Mouse (Mus musculus): ENCODE measurements at regions not wholly inside any gene's neighbourhood (a gene's known extent, or its start where the extent isn't known, plus 50 kb on each side); places are given as distances from the start of the nearest gene placed in this dataset.

DNA sequence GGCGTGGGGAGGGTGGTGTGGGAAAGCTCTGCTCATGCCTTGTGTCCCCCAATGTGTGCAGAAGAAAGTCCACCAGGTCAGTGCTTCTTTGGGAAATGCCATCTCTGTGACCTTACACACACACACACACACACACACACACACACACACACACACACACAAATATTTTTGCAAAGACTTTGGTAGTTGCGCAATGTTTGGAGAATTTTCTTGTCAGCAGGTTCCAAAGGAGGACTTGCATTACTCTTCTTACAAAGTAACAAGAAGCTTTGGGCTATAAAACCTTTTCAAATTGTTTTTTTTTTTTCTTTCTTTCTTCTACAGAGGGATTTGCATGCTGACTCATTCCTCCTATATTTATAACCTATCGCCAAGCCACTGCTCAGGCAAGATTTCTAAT is 59.1 kb upstream of the Npvf start:
- Histone ChIP-seq H3K9me3 (ENCODE audit: low read length) (no peaks in the 10 kb centered on the region), H3K4me3 (ENCODE audit: low read length) (no peak overlapping the region), H3K36me3 (ENCODE audit: insufficient read depth, low read length) (no peaks in the 10 kb centered on the region), H3K4me2 (replicated peaks; ENCODE audit: low read depth, low read length) (no peak overlapping the region), H3K9ac (replicated peaks; ENCODE audit: low read length) (no peak overlapping the region), H3K27me3 (ENCODE audit: insufficient read depth, low read length) (no peaks in the 10 kb centered on the region), H3K27ac (ENCODE audit: low read length) (no peak overlapping the region), H3K4me1 (ENCODE audit: insufficient read depth, low read length) (no peaks in the 10 kb centered on the region)
- WGBS = 80% methylated on average over 3 of the region's 3 CpGs
- no peak for ATAC-seq (ENCODE audit: low FRiP score, low TSS enrichment)

DNA sequence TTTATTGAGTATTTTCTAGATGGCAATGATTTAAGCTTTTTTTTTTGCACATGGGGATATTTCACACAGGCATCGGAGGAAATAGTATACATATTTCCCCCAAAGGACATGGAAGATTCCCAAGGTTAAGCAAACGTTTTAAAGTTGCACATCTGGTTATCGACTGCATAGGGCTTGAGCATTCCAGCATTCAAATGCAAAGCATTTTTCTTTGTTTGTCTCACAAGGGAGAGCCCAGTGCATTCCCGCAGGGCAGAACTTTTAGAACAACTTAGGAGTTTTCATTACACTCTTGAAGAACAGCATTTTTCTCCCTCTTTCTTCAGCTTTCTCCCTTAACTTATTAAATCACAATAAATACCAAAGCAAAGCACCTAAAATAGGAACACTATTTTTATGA is 64.4 kb upstream of the Npvf start:
- Histone ChIP-seq H3K27me3 (ENCODE audit: insufficient read depth, low read length) (no peaks in the 10 kb centered on the region), H3K9me3 (ENCODE audit: low read length) (no peaks in the 10 kb centered on the region), H3K4me2 (replicated peaks; ENCODE audit: low read depth, low read length) (no peak overlapping the region), H3K9ac (replicated peaks; ENCODE audit: low read length) (no peak overlapping the region), H3K27ac (ENCODE audit: low read length) (no peak overlapping the region), H3K4me1 (ENCODE audit: insufficient read depth, low read length) (no peaks in the 10 kb centered on the region), H3K36me3 (ENCODE audit: insufficient read depth, low read length) (no peaks in the 10 kb centered on the region), H3K4me3 (ENCODE audit: low read length) (no peak overlapping the region)
- WGBS = 52% methylated on average over 4 of the region's 4 CpGs
- ATAC-seq (ENCODE audit: low FRiP score, low TSS enrichment) = no peak

DNA sequence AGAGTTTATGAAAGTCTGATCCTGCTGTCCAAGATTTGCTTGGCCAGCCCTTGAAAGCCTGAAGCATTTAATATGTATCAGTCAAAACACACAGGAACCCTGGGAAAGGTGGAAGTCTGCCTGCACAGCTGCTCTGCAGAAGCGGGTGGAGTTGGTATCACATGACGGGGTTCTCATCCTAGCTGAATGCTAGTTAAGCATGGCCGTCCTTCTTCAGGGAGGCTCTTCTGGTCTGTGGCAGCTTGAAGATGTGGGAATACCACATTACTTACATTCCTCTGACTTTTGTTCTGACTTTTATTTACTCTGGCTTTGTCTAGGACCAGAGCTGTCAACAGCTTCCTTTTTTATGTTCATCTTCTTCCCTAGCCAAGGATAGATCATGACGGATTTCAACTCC is 66.1 kb upstream of the Npvf start:
- H3K4me3 ChIP-seq (ENCODE audit: low read length) = no peak overlapping the region
- no peaks in the 10 kb centered on the region for H3K27me3 ChIP-seq (ENCODE audit: insufficient read depth, low read length)
- no peaks in the 10 kb centered on the region for H3K36me3 ChIP-seq (ENCODE audit: insufficient read depth, low read length)
- no peak overlapping the region for H3K27ac ChIP-seq (ENCODE audit: low read length)
- no peak for ATAC-seq (ENCODE audit: low FRiP score, low TSS enrichment)
- no peaks in the 10 kb centered on the region for H3K4me1 ChIP-seq (ENCODE audit: insufficient read depth, low read length)
- no peaks in the 10 kb centered on the region for H3K9me3 ChIP-seq (ENCODE audit: low read length)
- no peak overlapping the region for H3K9ac ChIP-seq (replicated peaks; ENCODE audit: low read length)
- H3K4me2 ChIP-seq (replicated peaks; ENCODE audit: low read depth, low read length) = no peak overlapping the region
- WGBS = 37% methylated on average over 4 of the region's 4 CpGs

DNA sequence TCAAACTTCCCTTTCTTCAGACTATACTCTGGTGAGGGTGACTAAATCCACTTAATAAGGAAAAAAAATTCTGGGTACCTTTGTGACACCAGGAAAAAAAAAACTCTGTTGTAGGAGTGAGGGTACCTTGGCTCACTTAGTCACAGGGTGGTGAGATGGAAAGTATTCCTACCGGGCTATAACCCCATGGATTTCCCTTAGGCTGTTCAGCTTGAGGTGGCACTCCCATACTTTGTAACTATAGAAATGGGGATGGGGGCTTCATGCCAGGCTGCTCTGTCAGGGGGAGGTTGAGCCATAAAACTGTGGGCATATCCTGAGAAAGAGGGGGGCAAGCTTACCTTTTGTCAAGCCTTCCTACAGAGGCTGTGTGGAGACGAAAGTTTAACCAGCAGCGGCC is 71.4 kb upstream of the Npvf start:
- Histone ChIP-seq H3K4me1 (ENCODE audit: insufficient read depth, low read length) (peaks cover 13% of the 10 kb centered on the region; the same call in 1 of the 2 replicates), H3K4me3 (ENCODE audit: low read length) (no peak overlapping the region), H3K4me2 (replicated peaks; ENCODE audit: low read depth, low read length) (no peak overlapping the region), H3K9me3 (ENCODE audit: low read length) (no peaks in the 10 kb centered on the region), H3K36me3 (ENCODE audit: insufficient read depth, low read length) (no peaks in the 10 kb centered on the region), H3K27me3 (ENCODE audit: insufficient read depth, low read length) (no peaks in the 10 kb centered on the region; the same call in 1 of the 2 replicates), H3K27ac (ENCODE audit: low read length) (no peak overlapping the region), H3K9ac (replicated peaks; ENCODE audit: low read length) (no peak overlapping the region)
- no peak for ATAC-seq (ENCODE audit: low FRiP score, low TSS enrichment)
- 68% methylated on average over 3 of the region's 3 CpGs for WGBS

DNA sequence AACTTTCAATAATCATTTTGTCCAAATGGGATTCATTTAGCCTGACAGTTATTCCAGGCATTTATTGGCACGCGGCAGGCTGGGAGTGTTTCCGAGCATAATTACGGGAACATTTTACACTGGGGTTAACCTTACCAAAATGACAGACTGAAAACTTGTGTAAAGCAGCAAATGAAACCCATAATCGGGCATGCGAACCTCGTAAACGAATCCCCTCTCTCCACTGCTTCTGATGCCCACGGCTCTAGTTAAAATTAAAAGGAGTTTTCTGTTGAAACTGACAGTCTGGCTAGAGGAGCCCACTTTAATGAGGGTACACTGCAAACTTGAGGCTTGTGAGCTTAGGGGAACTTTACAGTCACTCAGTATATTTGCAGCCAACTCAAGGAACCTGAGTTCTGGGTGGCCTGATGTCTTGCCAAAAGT is 71.9 kb upstream of the Npvf start:
- no peak overlapping the region for H3K27ac ChIP-seq (ENCODE audit: low read length)
- ATAC-seq (ENCODE audit: low FRiP score, low TSS enrichment) = no peak
- H3K4me3 ChIP-seq (ENCODE audit: low read length) = no peak overlapping the region
- no peak overlapping the region for H3K9ac ChIP-seq (replicated peaks; ENCODE audit: low read length)
- H3K9me3 ChIP-seq (ENCODE audit: low read length) = no peaks in the 10 kb centered on the region
- no peak overlapping the region for H3K4me2 ChIP-seq (replicated peaks; ENCODE audit: low read depth, low read length)
- 51% methylated on average over 9 of the region's 9 CpGs for WGBS
- H3K27me3 ChIP-seq (ENCODE audit: insufficient read depth, low read length) = no peaks in the 10 kb centered on the region; the same call in 1 of the 2 replicates
- H3K4me1 ChIP-seq (ENCODE audit: insufficient read depth, low read length) = peaks cover 18% of the 10 kb centered on the region
- no peaks in the 10 kb centered on the region for H3K36me3 ChIP-seq (ENCODE audit: insufficient read depth, low read length)

DNA sequence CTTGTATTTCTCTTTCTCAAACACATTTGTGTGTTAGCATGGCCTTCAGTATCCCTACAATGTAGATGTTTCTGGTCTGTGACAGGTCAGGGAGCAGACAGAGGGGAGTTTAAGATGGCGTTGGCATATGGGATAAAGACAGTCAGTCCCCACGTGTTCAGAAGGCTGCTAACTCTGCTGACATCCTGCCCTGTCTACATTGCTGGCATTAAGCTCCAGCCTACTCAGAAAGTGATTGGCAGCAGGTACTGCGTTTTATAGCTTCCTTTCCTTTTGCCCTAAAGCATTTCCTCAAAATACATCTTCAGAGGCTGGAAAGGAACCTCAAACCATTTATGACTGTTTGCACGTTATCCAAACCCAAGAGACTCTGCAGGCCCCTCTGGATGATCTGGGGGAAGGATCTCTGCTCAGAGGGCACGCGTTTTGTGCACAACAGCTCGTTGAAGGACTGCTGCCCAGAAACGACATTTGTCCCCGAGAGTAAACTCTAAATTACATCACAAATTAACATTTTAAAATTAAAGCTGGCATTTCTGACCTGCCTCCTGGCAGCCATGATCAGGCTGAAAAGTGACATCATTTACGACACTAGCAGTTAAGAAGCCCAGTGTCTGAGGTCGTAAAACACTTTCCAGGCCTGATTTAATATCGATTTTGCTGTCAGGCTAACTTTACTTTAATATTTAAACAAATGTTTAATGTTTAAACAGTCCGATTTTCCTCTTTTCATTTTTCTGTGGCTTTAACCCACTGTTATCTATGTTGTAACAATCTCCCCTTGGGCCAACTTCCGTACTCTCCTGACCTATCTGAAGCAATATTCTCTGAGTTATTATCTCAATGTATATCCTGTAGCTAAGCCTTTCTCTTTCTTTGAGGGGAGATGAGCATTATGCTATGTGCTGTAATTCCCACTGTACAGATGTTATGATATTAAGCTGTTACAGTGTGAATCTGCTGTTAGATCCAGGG is 76.8 kb upstream of the Npvf start:
- Histone ChIP-seq H3K27me3 (ENCODE audit: insufficient read depth, low read length) (no peaks in the 10 kb centered on the region; the same call in 1 of the 2 replicates), H3K4me3 (ENCODE audit: low read length) (no peak overlapping the region), H3K4me2 (replicated peaks; ENCODE audit: low read depth, low read length) (no peak overlapping the region), H3K9me3 (ENCODE audit: low read length) (no peaks in the 10 kb centered on the region), H3K27ac (ENCODE audit: low read length) (0 out of 2 replicates have a peak overlapping the region, but pooled peaks have one; percentile 0), H3K4me1 (ENCODE audit: insufficient read depth, low read length) (peaks cover 17% of the 10 kb centered on the region), H3K9ac (replicated peaks; ENCODE audit: low read length) (no peak overlapping the region), H3K36me3 (ENCODE audit: insufficient read depth, low read length) (no peaks in the 10 kb centered on the region)
- WGBS = 34% methylated on average over 14 of the region's 14 CpGs
- no peak for ATAC-seq (ENCODE audit: low FRiP score, low TSS enrichment)

DNA sequence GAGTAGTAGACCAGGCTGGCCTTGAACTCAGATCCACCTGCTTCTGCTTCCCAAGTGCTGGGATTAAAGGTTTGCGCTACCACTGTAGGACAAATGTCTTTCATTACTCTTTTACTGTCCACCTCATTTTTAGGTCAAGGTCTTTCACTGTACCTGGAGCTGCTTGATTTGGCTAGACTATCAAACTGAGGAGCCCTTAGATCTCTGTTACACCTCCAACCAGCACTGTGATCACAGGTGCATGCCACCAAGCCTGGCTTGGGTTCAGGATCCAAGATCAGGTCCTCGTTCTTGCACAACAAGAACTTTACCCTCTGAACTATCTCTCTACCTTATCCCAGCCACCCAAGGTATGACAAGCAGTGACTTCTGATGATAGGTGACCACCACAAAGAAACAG is 80.5 kb upstream of the Npvf start:
- 88% methylated on average over 2 of the region's 2 CpGs for WGBS
- Histone ChIP-seq H3K4me3 (ENCODE audit: low read length) (no peak overlapping the region), H3K27me3 (ENCODE audit: insufficient read depth, low read length) (no peaks in the 10 kb centered on the region), H3K4me1 (ENCODE audit: insufficient read depth, low read length) (peaks cover 10% of the 10 kb centered on the region), H3K9ac (replicated peaks; ENCODE audit: low read length) (no peak overlapping the region), H3K9me3 (ENCODE audit: low read length) (no peaks in the 10 kb centered on the region), H3K4me2 (replicated peaks; ENCODE audit: low read depth, low read length) (no peak overlapping the region), H3K27ac (ENCODE audit: low read length) (no peak overlapping the region), H3K36me3 (ENCODE audit: insufficient read depth, low read length) (no peaks in the 10 kb centered on the region)
- no peak for ATAC-seq (ENCODE audit: low FRiP score, low TSS enrichment)

DNA sequence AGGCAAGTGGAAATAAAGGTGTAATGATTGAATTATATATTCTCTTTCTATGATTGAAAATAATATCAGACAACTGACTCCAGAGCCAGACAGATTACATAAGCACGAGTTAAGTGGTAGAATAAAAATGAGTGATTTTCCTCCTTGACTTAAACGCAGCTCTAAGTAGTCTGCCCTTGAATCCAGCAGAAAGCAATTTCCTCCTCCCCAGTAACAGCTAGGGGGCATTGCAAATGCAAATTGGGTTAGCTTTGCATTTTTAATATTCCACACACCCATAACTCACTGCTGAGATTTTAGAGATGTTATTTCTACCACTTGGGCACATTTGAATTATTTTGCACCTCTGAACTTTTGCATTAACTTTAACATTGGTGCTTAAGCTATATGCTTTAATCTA is 81.6 kb upstream of the Npvf start:
- H3K4me2 ChIP-seq (replicated peaks; ENCODE audit: low read depth, low read length) = no peak overlapping the region
- peaks cover 6% of the 10 kb centered on the region for H3K4me1 ChIP-seq (ENCODE audit: insufficient read depth, low read length)
- no peak overlapping the region for H3K27ac ChIP-seq (ENCODE audit: low read length)
- WGBS = 35% methylated on average over 2 of the region's 2 CpGs
- no peaks in the 10 kb centered on the region for H3K27me3 ChIP-seq (ENCODE audit: insufficient read depth, low read length)
- no peak overlapping the region for H3K4me3 ChIP-seq (ENCODE audit: low read length)
- no peaks in the 10 kb centered on the region for H3K9me3 ChIP-seq (ENCODE audit: low read length)
- H3K36me3 ChIP-seq (ENCODE audit: insufficient read depth, low read length) = no peaks in the 10 kb centered on the region
- no peak overlapping the region for H3K9ac ChIP-seq (replicated peaks; ENCODE audit: low read length)
- ATAC-seq (ENCODE audit: low FRiP score, low TSS enrichment) = no peak

DNA sequence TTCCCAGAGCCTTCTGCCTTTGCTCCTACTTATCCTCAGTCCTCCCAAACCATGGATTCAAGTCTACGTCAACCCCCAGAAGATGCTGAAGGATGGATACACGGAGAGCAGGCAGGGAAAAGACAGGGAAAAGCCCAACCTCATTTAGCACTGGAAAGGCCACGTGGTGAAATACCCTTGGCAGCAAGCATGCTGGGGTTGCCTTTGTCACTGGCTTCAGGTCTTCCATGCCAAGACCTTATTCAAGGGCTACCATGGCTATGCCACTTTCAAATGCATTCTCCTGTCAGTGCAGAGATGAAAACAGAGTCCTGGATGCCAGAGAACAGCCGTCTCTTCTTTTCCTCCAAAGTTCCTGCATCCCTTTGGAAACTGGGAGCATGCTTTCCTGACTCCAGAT is 87.8 kb upstream of the Npvf start:
- Histone ChIP-seq H3K4me3 (ENCODE audit: low read length) (no peak overlapping the region), H3K4me2 (replicated peaks; ENCODE audit: low read depth, low read length) (no peak overlapping the region), H3K9ac (replicated peaks; ENCODE audit: low read length) (no peak overlapping the region), H3K36me3 (ENCODE audit: insufficient read depth, low read length) (no peaks in the 10 kb centered on the region), H3K9me3 (ENCODE audit: low read length) (no peaks in the 10 kb centered on the region), H3K27me3 (ENCODE audit: insufficient read depth, low read length) (no peaks in the 10 kb centered on the region), H3K4me1 (ENCODE audit: insufficient read depth, low read length) (no peaks in the 10 kb centered on the region), H3K27ac (ENCODE audit: low read length) (no peak overlapping the region)
- no peak for ATAC-seq (ENCODE audit: low FRiP score, low TSS enrichment)
- whole genome bisulfite sequencing = 79% methylated on average over 4 of the region's 4 CpGs

DNA sequence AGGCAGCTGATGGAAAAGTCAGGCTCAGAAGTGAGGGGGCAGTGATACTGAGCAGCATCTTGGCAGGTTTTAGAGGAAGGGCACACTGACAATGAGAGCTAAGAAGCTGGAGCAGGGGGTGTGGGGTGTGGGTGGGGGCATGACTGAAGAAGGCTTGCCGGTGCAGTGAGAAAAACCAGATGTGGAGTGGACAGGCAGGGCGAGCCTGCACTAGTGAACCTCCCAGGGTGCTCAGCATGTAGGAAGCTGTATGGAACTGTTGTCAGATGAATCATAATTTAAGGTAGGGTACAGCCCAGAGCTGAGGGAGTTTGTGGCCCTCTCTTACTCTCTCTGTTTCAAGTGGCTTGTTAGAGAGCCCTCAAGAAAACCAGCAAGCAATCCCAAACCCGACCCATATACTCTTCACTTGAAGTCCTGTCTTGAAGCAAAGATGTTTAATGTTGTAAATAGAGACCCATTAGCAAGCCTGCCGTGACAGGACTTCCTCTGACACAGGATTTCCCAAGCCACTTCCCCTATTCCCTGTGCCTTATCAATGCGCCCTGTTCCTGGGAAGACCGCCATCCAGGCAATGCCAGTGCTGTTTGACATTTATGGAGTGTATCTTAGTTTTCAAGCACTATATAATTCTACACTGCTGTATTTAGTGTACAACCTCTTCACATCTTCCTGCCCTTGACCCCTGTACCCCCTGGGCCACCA is 90.4 kb upstream of the Npvf start:
- H3K4me3 ChIP-seq (ENCODE audit: low read length) = no peak overlapping the region
- H3K9me3 ChIP-seq (ENCODE audit: low read length) = no peaks in the 10 kb centered on the region
- H3K27ac ChIP-seq (ENCODE audit: low read length) = no peak overlapping the region
- peaks cover 5% of the 10 kb centered on the region; the same call in 1 of the 2 replicates for H3K4me1 ChIP-seq (ENCODE audit: insufficient read depth, low read length)
- ATAC-seq (ENCODE audit: low FRiP score, low TSS enrichment) = no peak
- H3K9ac ChIP-seq (replicated peaks; ENCODE audit: low read length) = no peak overlapping the region
- no peaks in the 10 kb centered on the region for H3K36me3 ChIP-seq (ENCODE audit: insufficient read depth, low read length)
- WGBS = 59% methylated on average over 6 of the region's 6 CpGs
- no peaks in the 10 kb centered on the region for H3K27me3 ChIP-seq (ENCODE audit: insufficient read depth, low read length)
- no peak overlapping the region for H3K4me2 ChIP-seq (replicated peaks; ENCODE audit: low read depth, low read length)
